Mouse (Mus musculus): ENCODE measurements around the gene Zfp341.

DNA sequence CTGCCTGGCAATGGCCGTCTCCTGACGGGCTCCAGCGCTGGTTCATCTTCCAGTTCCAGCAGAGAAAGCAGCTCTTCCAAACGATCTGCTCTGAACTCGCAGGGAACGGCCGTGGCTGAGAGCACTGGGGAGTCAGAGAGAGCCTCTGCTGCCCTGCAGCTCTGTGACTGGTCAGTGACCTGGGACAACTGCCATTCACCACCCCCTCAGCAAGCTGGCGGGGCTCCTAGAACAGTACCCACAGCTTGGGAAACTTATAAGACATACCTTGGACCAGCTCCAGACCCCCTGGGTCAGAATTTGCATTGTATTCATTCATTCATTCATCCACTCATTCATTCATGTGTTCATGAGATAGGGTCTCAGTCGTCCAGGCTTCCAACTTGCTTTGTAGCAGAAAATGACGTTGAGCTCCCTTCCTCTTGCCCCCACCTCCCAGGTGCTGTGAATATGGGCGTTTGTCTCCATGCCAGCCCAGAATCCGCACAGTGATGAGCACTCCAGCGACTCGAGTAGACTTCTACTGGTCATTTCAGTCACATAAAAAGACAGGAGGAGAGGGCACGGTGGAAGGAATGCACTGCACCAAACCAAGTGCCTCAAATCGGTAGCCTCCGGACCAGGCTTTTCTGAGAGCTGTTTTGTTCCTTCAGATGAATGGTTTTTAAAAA lies 28.0 kb upstream of the Zfp341 start:
- TF ChIP-seq CTCF (IDR thresholded peaks at IDR 0.05; ENCODE audit: borderline replicate concordance, extremely low read depth, insufficient read depth, insufficient read length) (no peak), POLR2A (IDR thresholded peaks at IDR 0.05; ENCODE audit: borderline replicate concordance, extremely low read depth, insufficient read depth, insufficient read length, poor library complexity, severe bottlenecking) (no peak)

Measured in brain, embryonic 14.5 days (tissue).